Mouse (Mus musculus): ENCODE data around the gene Cgnl1. TPM values are rescaled to one million over a fixed set of nuclear protein-coding genes. Genes with fewer than 3 reads are reported as not detected.
A peak's percentile ranks its signal among the peaks of the same experiment; 100 is the strongest.

Gene Cgnl1
- polyA plus RNA-seq, 1 experiment: 2.8 TPM

GRCm38 (mm10) chr9:71804116-71804515 is 32.7 kb upstream of the Cgnl1 start:
- no peak for DNase-seq
- no peak overlapping the region for H3K27ac ChIP-seq (ENCODE audit: control insufficient read depth, insufficient read depth, low read length)
- no peak overlapping the region for H3K4me3 ChIP-seq (ENCODE audit: control insufficient read depth, insufficient read depth, low read length)
- H3K36me3 ChIP-seq (ENCODE audit: control insufficient read depth, insufficient read depth, low read length): no peaks in the 10 kb centered on the region
- TF ChIP-seq POLR2A (IDR thresholded peaks at IDR 0.05; ENCODE audit: control insufficient read depth, extremely low read depth, insufficient read depth, low read length, poor library complexity) (no peak), CTCF (IDR thresholded peaks at IDR 0.05; ENCODE audit: borderline replicate concordance, control insufficient read depth, extremely low read depth, insufficient read depth, low read length, poor library complexity) (no peak)
- 88% methylated on average over 6 of the region's 6 CpGs for WGBS
- H3K27me3 ChIP-seq (ENCODE audit: control insufficient read depth, insufficient read depth, low read length): no peaks in the 10 kb centered on the region; the same call in 1 of the 2 replicates
- no peaks in the 10 kb centered on the region for H3K4me1 ChIP-seq (replicated peaks; ENCODE audit: control insufficient read depth, insufficient read depth, low read length)

GRCm38 (mm10) chr9:71803281-71803680 is 31.9 kb upstream of the Cgnl1 start:
- TF ChIP-seq CTCF (IDR thresholded peaks at IDR 0.05; ENCODE audit: borderline replicate concordance, control insufficient read depth, extremely low read depth, insufficient read depth, low read length, poor library complexity) (no peak), POLR2A (IDR thresholded peaks at IDR 0.05; ENCODE audit: control insufficient read depth, extremely low read depth, insufficient read depth, low read length, poor library complexity) (no peak)
- Histone ChIP-seq H3K27ac (ENCODE audit: control insufficient read depth, insufficient read depth, low read length) (no peak overlapping the region), H3K27me3 (ENCODE audit: control insufficient read depth, insufficient read depth, low read length) (no peaks in the 10 kb centered on the region; the same call in 1 of the 2 replicates), H3K4me1 (replicated peaks; ENCODE audit: control insufficient read depth, insufficient read depth, low read length) (no peaks in the 10 kb centered on the region), H3K36me3 (ENCODE audit: control insufficient read depth, insufficient read depth, low read length) (no peaks in the 10 kb centered on the region), H3K4me3 (ENCODE audit: control insufficient read depth, insufficient read depth, low read length) (no peak overlapping the region)
- 89% methylated on average over 7 of the region's 7 CpGs for WGBS
- DNase-seq: no peak

GRCm38 (mm10) chr9:71799598-71799997 is 28.2 kb upstream of the Cgnl1 start:
- Histone ChIP-seq H3K36me3 (ENCODE audit: control insufficient read depth, insufficient read depth, low read length) (no peaks in the 10 kb centered on the region), H3K4me3 (ENCODE audit: control insufficient read depth, insufficient read depth, low read length) (no peak overlapping the region), H3K27ac (ENCODE audit: control insufficient read depth, insufficient read depth, low read length) (no peak overlapping the region), H3K27me3 (ENCODE audit: control insufficient read depth, insufficient read depth, low read length) (no peaks in the 10 kb centered on the region; the same call in 1 of the 2 replicates), H3K4me1 (replicated peaks; ENCODE audit: control insufficient read depth, insufficient read depth, low read length) (no peaks in the 10 kb centered on the region)
- TF ChIP-seq POLR2A (IDR thresholded peaks at IDR 0.05; ENCODE audit: control insufficient read depth, extremely low read depth, insufficient read depth, low read length, poor library complexity): no peak
- no peak for TF ChIP-seq CTCF (IDR thresholded peaks at IDR 0.05; ENCODE audit: borderline replicate concordance, control insufficient read depth, extremely low read depth, insufficient read depth, low read length, poor library complexity)
- 94% methylated on average over 5 of the region's 5 CpGs for WGBS
- DNase-seq: no peak

- 91% methylated on average over 5 of the region's 5 CpGs for WGBS
- Histone ChIP-seq H3K4me1 (replicated peaks; ENCODE audit: control insufficient read depth, insufficient read depth, low read length) (no peaks in the 10 kb centered on the region), H3K4me3 (ENCODE audit: control insufficient read depth, insufficient read depth, low read length) (no peak overlapping the region), H3K27me3 (ENCODE audit: control insufficient read depth, insufficient read depth, low read length) (no peaks in the 10 kb centered on the region; the same call in 1 of the 2 replicates), H3K36me3 (ENCODE audit: control insufficient read depth, insufficient read depth, low read length) (no peaks in the 10 kb centered on the region), H3K27ac (ENCODE audit: control insufficient read depth, insufficient read depth, low read length) (no peak overlapping the region)
- DNase-seq: no peak
- no peak for TF ChIP-seq CTCF (IDR thresholded peaks at IDR 0.05; ENCODE audit: borderline replicate concordance, control insufficient read depth, extremely low read depth, insufficient read depth, low read length, poor library complexity)
Observed at GRCm38 (mm10) chr9:71798176-71798575, 26.8 kb upstream of the Cgnl1 start.

- Histone ChIP-seq H3K4me3 (ENCODE audit: control insufficient read depth, insufficient read depth, low read length) (no peak overlapping the region), H3K36me3 (ENCODE audit: control insufficient read depth, insufficient read depth, low read length) (no peaks in the 10 kb centered on the region), H3K4me1 (replicated peaks; ENCODE audit: control insufficient read depth, insufficient read depth, low read length) (peaks cover 4% of the 10 kb centered on the region; the same call in 1 of the 2 replicates), H3K27me3 (ENCODE audit: control insufficient read depth, insufficient read depth, low read length) (no peaks in the 10 kb centered on the region), H3K27ac (ENCODE audit: control insufficient read depth, insufficient read depth, low read length) (no peak overlapping the region)
- DNase-seq: no peak
- WGBS: 97% methylated on average over 3 of the region's 3 CpGs
- TF ChIP-seq POLR2A (IDR thresholded peaks at IDR 0.05; ENCODE audit: control insufficient read depth, extremely low read depth, insufficient read depth, low read length, poor library complexity) (no peak), CTCF (IDR thresholded peaks at IDR 0.05; ENCODE audit: borderline replicate concordance, control insufficient read depth, extremely low read depth, insufficient read depth, low read length, poor library complexity) (no peak)
Observed at GRCm38 (mm10) chr9:71777404-71777803, 6.0 kb upstream of the Cgnl1 start.

GRCm38 (mm10) chr9:71776337-71776736 is 4.9 kb upstream of the Cgnl1 start:
- 73% methylated on average over 3 of the region's 3 CpGs for WGBS
- no peaks in the 10 kb centered on the region for H3K36me3 ChIP-seq (ENCODE audit: control insufficient read depth, insufficient read depth, low read length)
- DNase-seq: no peak
- TF ChIP-seq CTCF (IDR thresholded peaks at IDR 0.05; ENCODE audit: borderline replicate concordance, control insufficient read depth, extremely low read depth, insufficient read depth, low read length, poor library complexity) (no peak), POLR2A (IDR thresholded peaks at IDR 0.05; ENCODE audit: control insufficient read depth, extremely low read depth, insufficient read depth, low read length, poor library complexity) (no peak)
- H3K27ac ChIP-seq (ENCODE audit: control insufficient read depth, insufficient read depth, low read length): no peak overlapping the region
- H3K4me1 ChIP-seq (replicated peaks; ENCODE audit: control insufficient read depth, insufficient read depth, low read length): peaks cover 4% of the 10 kb centered on the region; the same call in 1 of the 2 replicates
- no peak overlapping the region for H3K4me3 ChIP-seq (ENCODE audit: control insufficient read depth, insufficient read depth, low read length)
- peaks cover 5% of the 10 kb centered on the region for H3K27me3 ChIP-seq (ENCODE audit: control insufficient read depth, insufficient read depth, low read length)

GRCm38 (mm10) chr9:71773563-71773962 is 2.2 kb upstream of the Cgnl1 start:
- H3K4me1 ChIP-seq (replicated peaks; ENCODE audit: control insufficient read depth, insufficient read depth, low read length): peaks cover 4% of the 10 kb centered on the region; the same call in 1 of the 2 replicates
- no peak overlapping the region for H3K27ac ChIP-seq (ENCODE audit: control insufficient read depth, insufficient read depth, low read length)
- peak; percentile 16 for DNase-seq
- WGBS: 11% methylated on average over 9 of the region's 9 CpGs
- no peaks in the 10 kb centered on the region for H3K36me3 ChIP-seq (ENCODE audit: control insufficient read depth, insufficient read depth, low read length)
- H3K4me3 ChIP-seq (ENCODE audit: control insufficient read depth, insufficient read depth, low read length): no peak overlapping the region
- H3K27me3 ChIP-seq (ENCODE audit: control insufficient read depth, insufficient read depth, low read length): peaks cover 13% of the 10 kb centered on the region
- TF ChIP-seq CTCF (IDR thresholded peaks at IDR 0.05; ENCODE audit: borderline replicate concordance, control insufficient read depth, extremely low read depth, insufficient read depth, low read length, poor library complexity) (no peak), POLR2A (IDR thresholded peaks at IDR 0.05; ENCODE audit: control insufficient read depth, extremely low read depth, insufficient read depth, low read length, poor library complexity) (no peak)

Data from thymus, adult 2 months (tissue).